Mouse (Mus musculus) 3134 (cell line): Measurements from ENCODE around the gene Olfr340.
"Not testable (repeated sequence)": the region's sequence is repeated elsewhere in the genome, so short reads cannot be mapped to it uniquely, and the experiment has no call there.

Source experiments
- DNase-seq: peaks from one replicate; pipeline ENCODE4 v3.0.0-alpha.2; 2011; ENCODE audit warnings: low spot score; ENCODE audit not compliant: insufficient read length; ENCODE audit errors: extremely low read depth

Olfr340 gene

GRCm38 (mm10) chr2:36452287-36452686 is at the start of gene Olfr340:
TSS of gene Olfr340 (plus strand) at chr2:36452587.
- no peak for DNase-seq

DNA sequence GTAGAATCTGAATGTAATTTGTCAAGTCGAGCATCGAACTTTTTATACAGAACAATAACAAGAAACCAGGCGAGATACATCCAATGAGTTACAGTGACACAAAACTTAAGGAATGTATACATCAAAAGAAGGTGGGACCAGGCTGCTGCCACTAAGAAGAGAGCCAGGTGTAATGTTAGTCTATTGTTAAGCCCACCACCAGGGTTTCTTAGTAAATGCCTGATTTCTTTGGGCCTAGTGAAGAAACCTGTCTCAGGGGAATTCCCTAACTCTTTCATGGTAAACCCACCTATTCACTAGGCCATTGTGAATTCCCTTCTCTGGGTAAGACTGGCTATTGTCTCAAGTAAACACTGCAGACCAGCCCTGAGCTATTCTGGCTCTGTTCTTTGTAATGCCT is 37.2 kb upstream of the Olfr340 start:
- DNase-seq, result not testable (repeated sequence)

DNA sequence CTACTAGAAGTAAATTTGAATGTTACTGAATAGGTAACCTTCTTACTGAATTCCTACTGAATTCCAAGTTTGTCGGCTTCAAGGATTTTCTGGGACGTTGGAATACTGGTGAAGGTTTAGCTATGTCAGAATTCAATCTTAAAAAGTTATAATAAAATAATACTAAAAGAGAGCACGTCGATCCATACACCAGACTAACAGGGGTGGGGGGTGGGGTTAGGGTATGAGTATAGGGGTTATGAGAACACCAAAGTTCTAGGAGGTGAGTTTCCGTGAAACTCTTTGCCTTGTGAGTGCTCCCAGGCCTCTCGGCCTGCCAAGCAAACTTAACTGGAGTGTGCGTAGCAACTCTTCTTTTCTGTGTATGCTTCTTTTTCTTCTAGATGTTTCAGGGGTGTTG is 36.8 kb upstream of the Olfr340 start:
- not testable (repeated sequence) for DNase-seq

DNA sequence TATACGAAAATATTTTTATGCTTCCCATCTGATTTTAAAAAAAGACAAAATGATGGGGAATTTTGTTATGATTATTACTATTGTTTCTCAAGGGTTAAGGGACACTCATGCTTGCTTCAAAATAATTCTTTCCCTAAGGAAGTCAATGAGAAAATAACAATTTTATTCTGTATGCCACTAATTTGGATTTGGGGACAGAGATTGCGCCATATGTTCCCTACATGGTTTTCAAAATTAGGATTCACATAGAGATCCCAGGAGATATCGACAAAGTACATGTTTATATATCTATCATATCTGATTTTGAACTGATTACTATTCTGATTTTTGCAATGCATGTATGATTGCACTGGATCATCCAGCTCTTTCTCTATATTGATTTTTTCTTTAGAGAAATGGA is 33.7 kb upstream of the Olfr340 start, which contains the start of gene Olfr339:
Gene Olfr339 (plus strand): TSS at position 301 of the 400 bp plus-strand sequence.
- DNase-seq, result no peak

DNA sequence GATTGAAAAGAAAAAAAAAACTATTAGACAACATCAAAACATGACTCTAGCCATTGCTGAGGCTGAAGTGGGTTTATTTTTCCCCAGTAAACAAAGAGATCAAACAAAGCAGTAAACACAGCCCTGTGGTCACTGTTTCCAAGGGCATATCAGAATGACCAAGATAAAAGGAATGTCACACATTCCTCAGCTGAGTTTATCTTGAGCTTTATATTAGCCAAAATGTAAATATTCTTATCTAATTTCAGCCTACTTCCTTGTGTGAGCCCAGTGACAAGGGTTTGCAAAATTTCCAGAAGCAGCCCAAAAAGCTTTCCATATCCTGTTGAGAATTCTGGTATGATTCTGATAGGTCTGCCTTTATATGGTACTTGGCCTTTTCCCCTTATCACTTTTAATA is 21.2 kb downstream of the Olfr340 start:
- no peak for DNase-seq

DNA sequence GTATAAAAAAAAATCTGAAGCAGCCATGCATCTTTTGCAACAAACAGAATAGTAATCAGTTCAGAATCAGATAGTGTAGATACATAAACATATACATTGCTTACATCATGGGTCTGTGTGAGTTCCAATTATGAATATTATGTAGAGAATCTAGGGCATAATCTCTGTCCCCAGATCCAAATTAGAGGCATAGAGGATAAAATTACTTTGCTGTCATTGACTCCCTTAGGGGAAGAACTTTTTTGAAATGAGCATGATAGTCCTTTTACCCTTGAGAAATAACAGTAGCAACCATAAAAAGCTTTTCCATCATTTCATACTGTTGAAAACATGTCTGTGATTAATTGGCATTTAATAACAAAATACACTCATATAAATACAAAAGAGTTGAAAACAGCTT is 30.0 kb downstream of the Olfr340 start, which contains the start of gene Olfr341:
Gene Olfr341 (minus strand): TSS at position 101 of the 400 bp plus-strand sequence.
- DNase-seq, result no peak
